Mouse (Mus musculus) liver, adult 2 months (tissue): ENCODE measurements around the gene Igsf6. TPM values are rescaled to one million over a fixed set of nuclear protein-coding genes. Genes with fewer than 3 reads are reported as not detected.

ENCODE experiments used
- DNase-seq: peaks from one replicate; pipeline ENCODE4 v3.0.0-alpha.2; 2011; ENCODE audit warnings: low read depth, low spot score; ENCODE audit errors: extremely low read depth
- H3K27ac ChIP-seq: fragments of 200-500 bp; replicated peaks from 2 replicates; pipeline ENCODE4 v1.5.1; 2012; ENCODE audit warnings: low read depth, mild to moderate bottlenecking, control low read depth, inconsistent platforms, low read length; ENCODE audit not compliant: insufficient read depth
- H3K27me3 ChIP-seq: fragments of 200-500 bp; 2 replicates; pipeline ENCODE4 v1.6.1; 2012; ENCODE audit warnings: mild to moderate bottlenecking, moderate library complexity, low read length, inconsistent platforms; ENCODE audit not compliant: control insufficient read depth, insufficient read depth
- H3K36me3 ChIP-seq: fragments of 200-500 bp; 2 replicates; pipeline ENCODE4 v1.6.1; 2012; ENCODE audit warnings: low read length, inconsistent platforms; ENCODE audit not compliant: control insufficient read depth, insufficient read depth
- H3K4me1 ChIP-seq: fragments of 200-500 bp; 2 replicates; pipeline ENCODE4 v1.6.1; 2011; ENCODE audit warnings: low read length; ENCODE audit not compliant: control insufficient read depth, insufficient read depth
- H3K4me3 ChIP-seq: fragments of 200-500 bp; 2 replicates; pipeline ENCODE4 v1.5.1; 2011; ENCODE audit warnings: low read depth, mild to moderate bottlenecking, control low read depth, low read length, moderate library complexity; ENCODE audit not compliant: insufficient read depth
- H3K79me2 ChIP-seq: fragments of 200-500 bp; 2 replicates; pipeline ENCODE4 v1.6.1; 2012; ENCODE audit warnings: inconsistent platforms, mild to moderate bottlenecking, low read length, moderate library complexity; ENCODE audit not compliant: control insufficient read depth, insufficient read depth
- H3K9ac ChIP-seq: fragments of 200-500 bp; 2 replicates; pipeline ENCODE4 v1.6.1; 2012; ENCODE audit warnings: low read depth, mild to moderate bottlenecking, control low read depth, inconsistent platforms, low read length
- CTCF ChIP-seq: fragments of 200-500 bp; IDR thresholded peaks from 2 replicates; pipeline ENCODE4 v1.5.1; 2011; ENCODE audit warnings: low read depth, low read length, control low read depth
- POLR2A ChIP-seq: fragments of 200-500 bp; IDR thresholded peaks from 2 replicates; pipeline ENCODE4 v1.6.1; 2011; ENCODE audit warnings: low read length, control low read depth; ENCODE audit not compliant: insufficient read depth; ENCODE audit errors: extremely low read depth
- WGBS: fragments of 180-500 bp; shearing (Covaris S2); methylation state at CpG from one replicate; pipeline ENCODE4 v1.1.7; 2018; 5-methylcytosine and 5-hydroxymethylcytosine counted together
- polyA plus RNA-seq: library from polyadenylated mRNA; depleted of rRNA; stranded (reverse); fragments of >200 nt; gene quantifications from 2 replicates; pipeline ENCODE4 v1.2.3, GENCODE M21; 2012; rRNA removed
- total RNA-seq: library from RNA; depleted of rRNA; stranded (reverse); fragments of >200 nt; gene quantifications from 2 replicates; pipeline ENCODE4 v1.2.3, GENCODE M21; 2014; rRNA removed

Gene Igsf6
- total RNA-seq (3.2 and 4.0 TPM in 2 replicates), polyA plus RNA-seq (0.41 and 0.82 TPM in 2 replicates)

DNA sequence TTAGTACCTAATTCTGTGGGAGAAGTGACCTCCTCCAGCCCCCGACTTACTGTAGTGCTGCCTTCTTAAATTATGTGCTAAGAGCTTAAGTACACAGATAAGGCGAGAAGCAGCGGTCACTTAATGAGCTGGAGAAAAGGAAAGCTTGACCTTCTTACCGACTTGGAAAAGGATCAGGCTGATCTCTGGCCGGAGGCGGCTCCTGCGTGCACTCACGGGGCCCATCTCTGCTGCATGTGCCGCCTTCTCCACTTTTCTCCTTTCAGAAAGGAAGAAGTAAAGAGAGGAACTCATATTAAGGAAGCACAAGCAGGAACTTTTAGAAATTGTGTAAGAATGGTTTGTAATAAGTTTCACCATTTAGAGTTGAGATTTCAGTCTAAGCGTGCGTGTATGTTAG, at the start of gene Igsf6:
Igsf6 (minus strand) TSS at position 292 of the 400 bp plus-strand sequence.
- peak within 1 kb of the TSS; percentile 61 for H3K27ac ChIP-seq
- no peaks in the 10 kb centered on the region for H3K79me2 ChIP-seq
- peak within 1 kb of the TSS; percentile 31 for H3K4me3 ChIP-seq
- H3K36me3 ChIP-seq: peaks cover 8% of the 10 kb centered on the region; the same call in 1 of the 2 replicates
- TF ChIP-seq CTCF (no peak), POLR2A (no peak)
- 67% methylated on average over 11 of the region's 11 CpGs for WGBS
- H3K27me3 ChIP-seq: no peaks in the 10 kb centered on the region
- DNase-seq: peak; percentile 35
- no peaks in the 10 kb centered on the region for H3K4me1 ChIP-seq
- peak within 1 kb of the TSS; percentile 33; the same call in 1 of the 2 replicates for H3K9ac ChIP-seq

DNA sequence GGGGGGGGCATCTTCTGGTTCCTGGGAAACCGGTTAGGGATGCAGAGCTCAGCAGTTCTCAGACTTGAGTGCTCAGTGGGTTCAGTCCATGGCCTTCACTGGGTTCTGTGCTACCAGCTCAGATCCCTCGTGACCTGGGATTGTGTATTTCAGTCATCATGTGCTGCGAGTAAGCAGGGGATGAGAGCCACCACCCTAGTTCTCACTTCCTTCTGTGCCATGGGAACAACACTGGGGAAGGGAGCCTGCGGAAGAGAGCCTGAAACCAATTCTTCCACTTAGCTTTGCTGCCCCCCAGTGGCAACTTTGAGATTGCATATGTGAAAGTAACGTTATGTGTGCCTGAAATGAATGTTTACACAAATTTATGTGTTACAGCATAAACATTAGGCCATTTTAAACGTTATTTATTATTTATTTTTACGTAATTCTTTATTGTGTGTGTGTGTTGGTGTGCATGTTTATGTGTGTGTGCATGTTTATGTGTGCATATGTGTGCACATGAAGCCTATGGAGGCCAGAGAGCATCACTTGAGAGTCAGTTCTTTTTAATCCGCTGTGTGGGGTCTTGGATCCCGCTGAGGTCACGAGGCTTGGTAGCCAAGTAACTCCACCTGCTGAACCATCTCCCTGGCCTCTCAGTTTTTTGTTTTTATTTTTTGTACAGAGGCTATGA, 45.9 kb upstream of the Igsf6 start:
- H3K9ac ChIP-seq: no peak overlapping the region
- WGBS: 14% methylated on average over 10 of the region's 10 CpGs
- H3K4me1 ChIP-seq: no peaks in the 10 kb centered on the region
- no peaks in the 10 kb centered on the region for H3K27me3 ChIP-seq
- no peak overlapping the region for H3K27ac ChIP-seq
- no peaks in the 10 kb centered on the region for H3K79me2 ChIP-seq
- no peak overlapping the region for H3K4me3 ChIP-seq
- DNase-seq: peak; percentile 52
- TF ChIP-seq CTCF (peak; percentile 47), POLR2A (no peak)
- H3K36me3 ChIP-seq: no peaks in the 10 kb centered on the region

DNA sequence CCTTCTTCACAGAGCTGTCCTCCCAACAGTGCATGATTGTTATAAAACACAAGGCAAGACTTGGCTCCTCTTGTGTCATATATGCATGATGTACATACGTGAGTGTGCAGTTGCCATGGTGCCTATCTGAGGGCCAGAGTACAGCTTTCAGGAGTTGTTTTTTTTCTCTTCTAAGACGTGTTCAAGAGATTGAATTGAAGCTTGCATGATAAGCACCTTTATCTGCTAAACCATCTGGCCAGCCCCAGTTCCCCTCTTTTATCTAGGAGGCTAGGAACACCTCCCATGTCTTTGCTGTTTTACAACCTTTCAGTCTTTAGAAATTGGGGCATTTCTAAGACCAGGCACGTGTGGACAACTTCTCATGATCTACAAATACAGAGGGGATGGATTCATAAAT, 37.4 kb upstream of the Igsf6 start:
- no peaks in the 10 kb centered on the region for H3K4me1 ChIP-seq
- no peaks in the 10 kb centered on the region for H3K36me3 ChIP-seq
- no peak for DNase-seq
- no peak overlapping the region for H3K4me3 ChIP-seq
- no peak overlapping the region for H3K9ac ChIP-seq
- H3K27ac ChIP-seq: no peak overlapping the region
- WGBS: 70% methylated on average over 3 of the region's 3 CpGs
- no peaks in the 10 kb centered on the region for H3K27me3 ChIP-seq
- no peak for TF ChIP-seq CTCF
- no peaks in the 10 kb centered on the region for H3K79me2 ChIP-seq

DNA sequence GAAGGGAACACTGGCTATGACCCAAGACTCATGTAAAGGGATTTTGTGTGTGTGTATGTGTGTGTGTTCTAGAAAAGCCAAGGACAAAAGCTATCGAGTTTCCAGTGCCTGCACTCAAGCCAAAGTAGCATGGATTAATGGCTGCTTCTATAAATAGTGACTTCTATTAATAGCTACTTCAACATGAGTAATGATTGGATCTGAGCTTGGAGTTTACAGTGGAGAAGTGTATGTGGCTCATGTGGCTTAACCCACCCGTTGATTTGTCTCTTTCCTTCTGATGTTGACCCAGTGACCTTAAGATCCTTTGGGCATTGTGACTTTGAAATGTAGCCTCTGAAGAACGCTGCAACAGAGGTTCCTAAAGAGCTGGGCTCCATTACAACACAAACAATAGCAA, 36.9 kb upstream of the Igsf6 start:
- Histone ChIP-seq H3K79me2 (no peaks in the 10 kb centered on the region), H3K4me3 (no peak overlapping the region), H3K36me3 (no peaks in the 10 kb centered on the region), H3K4me1 (no peaks in the 10 kb centered on the region), H3K9ac (no peak overlapping the region), H3K27me3 (no peaks in the 10 kb centered on the region), H3K27ac (no peak overlapping the region)
- TF ChIP-seq POLR2A: no peak
- no peak for TF ChIP-seq CTCF
- WGBS: 48% methylated on average over 3 of the region's 3 CpGs
- no peak for DNase-seq

DNA sequence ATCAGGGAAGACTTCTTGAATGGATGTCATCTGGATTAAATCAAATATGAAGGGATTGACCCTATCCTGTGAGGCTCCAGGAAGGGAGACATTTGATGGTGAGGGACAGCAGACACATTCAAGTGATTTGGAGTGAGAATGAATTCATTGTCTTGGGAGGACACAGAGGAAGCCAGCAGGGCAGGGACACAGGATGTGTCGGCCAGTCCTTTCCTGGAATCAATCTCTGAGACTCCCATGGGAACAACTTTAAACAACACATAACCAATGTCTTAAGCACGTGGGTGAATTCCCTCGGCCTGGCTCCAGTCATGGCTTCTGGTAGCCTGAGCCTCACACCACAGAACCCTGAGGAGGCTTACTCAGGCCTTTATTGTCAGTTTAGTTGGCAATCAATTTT, 33.5 kb upstream of the Igsf6 start:
- Histone ChIP-seq H3K4me3 (no peak overlapping the region), H3K4me1 (no peaks in the 10 kb centered on the region), H3K9ac (no peak overlapping the region), H3K27ac (no peak overlapping the region), H3K79me2 (no peaks in the 10 kb centered on the region), H3K27me3 (no peaks in the 10 kb centered on the region), H3K36me3 (no peaks in the 10 kb centered on the region)
- DNase-seq: no peak
- 73% methylated on average over 3 of the region's 3 CpGs for WGBS
- no peak for TF ChIP-seq POLR2A
- no peak for TF ChIP-seq CTCF

DNA sequence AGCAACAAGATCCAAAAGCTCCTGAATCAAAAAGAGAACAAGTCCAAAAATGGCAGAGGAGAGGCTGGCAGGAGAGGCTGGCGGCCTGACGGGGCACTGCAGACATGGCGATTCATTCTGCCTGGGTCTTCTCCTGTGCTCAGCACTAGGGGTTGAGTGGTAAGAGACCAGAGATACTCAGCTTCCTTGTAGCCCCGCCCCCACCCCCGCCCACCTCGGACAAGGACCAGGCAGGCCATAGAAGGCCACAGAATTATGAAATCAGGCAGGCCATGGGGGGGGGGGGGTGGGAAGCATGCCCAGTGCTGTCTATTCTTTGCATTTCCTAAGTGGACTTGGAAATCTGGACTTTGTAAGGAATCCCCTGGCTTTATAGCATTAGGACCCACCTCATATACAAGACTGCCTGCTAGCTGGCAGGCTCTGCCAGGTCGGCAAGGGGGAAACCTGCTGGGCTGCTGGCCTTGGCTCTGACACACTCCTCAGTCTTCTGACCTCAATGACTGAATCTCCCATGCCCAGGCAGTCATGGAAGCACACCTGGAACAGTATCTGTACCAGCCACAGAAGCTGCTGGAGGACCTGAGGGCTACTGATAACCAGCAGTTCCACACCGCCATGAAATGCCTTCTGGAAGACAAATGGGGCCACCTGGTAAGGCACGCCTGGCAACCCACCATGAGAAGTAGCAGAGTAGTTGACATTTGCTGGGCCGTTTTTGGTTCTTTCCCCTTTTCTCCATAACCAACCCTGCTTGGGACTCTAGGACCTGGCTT, 24.4 kb upstream of the Igsf6 start:
- WGBS: 71% methylated on average over 10 of the region's 10 CpGs
- TF ChIP-seq POLR2A (no peak), CTCF (no peak)

More for the DNA sequence above, 24.4 kb upstream of the Igsf6 start:
- H3K27me3 ChIP-seq: no peaks in the 10 kb centered on the region
- H3K9ac ChIP-seq: no peak overlapping the region
- no peaks in the 10 kb centered on the region for H3K4me1 ChIP-seq
- H3K4me3 ChIP-seq: no peak overlapping the region
- no peaks in the 10 kb centered on the region for H3K36me3 ChIP-seq
- no peak for DNase-seq
- H3K27ac ChIP-seq: no peak overlapping the region
- H3K79me2 ChIP-seq: no peaks in the 10 kb centered on the region
